Mouse (Mus musculus) stomach, postnatal 0 days (tissue): ENCODE measurements around the gene Fabp6. TPM values are rescaled to one million over a fixed set of nuclear protein-coding genes. Genes with fewer than 3 reads are reported as not detected.

Source experiments
- ATAC-seq: fragments of 200-750 bp; cut with Nextera tagmentation; 2 replicates; pipeline ENCODE4 v1.8.0; 2017; ENCODE audit not compliant: low FRiP score, low TSS enrichment
- DNase-seq: peaks from one replicate; pipeline ENCODE4 v3.0.0-alpha.2; 2016; ENCODE audit warnings: low spot score
- H3K27ac ChIP-seq: fragments of 300-500 bp; sonication (generic); replicated peaks from 2 replicates; pipeline ENCODE4 v1.5.1; 2014; ENCODE audit warnings: mild to moderate bottlenecking, control low read depth
- H3K27me3 ChIP-seq: fragments of 300-500 bp; sonication (generic); 2 replicates; pipeline ENCODE4 v1.6.1; 2014; ENCODE audit warnings: low read length; ENCODE audit not compliant: control insufficient read depth, insufficient read depth
- H3K36me3 ChIP-seq: fragments of 300-500 bp; sonication (generic); 2 replicates; pipeline ENCODE4 v1.6.1; 2014; ENCODE audit warnings: low read length, mixed read lengths; ENCODE audit not compliant: control insufficient read depth, insufficient read depth
- H3K4me1 ChIP-seq: fragments of 300-500 bp; sonication (generic); replicated peaks from 2 replicates; pipeline ENCODE4 v1.6.1; 2014; ENCODE audit warnings: antibody characterized with exemption; ENCODE audit not compliant: control insufficient read depth, insufficient read depth
- H3K4me2 ChIP-seq: fragments of 300-500 bp; sonication (generic); replicated peaks from 2 replicates; pipeline ENCODE4 v1.6.1; 2014; ENCODE audit warnings: low read depth, mild to moderate bottlenecking, control low read depth, moderate library complexity
- H3K4me3 ChIP-seq: fragments of 300-500 bp; sonication (generic); 2 replicates; pipeline ENCODE4 v1.5.1; 2014; ENCODE audit warnings: low read depth, low read length, control low read depth
- H3K9ac ChIP-seq: fragments of 300-500 bp; sonication (generic); 2 replicates; pipeline ENCODE4 v1.6.1; 2014; ENCODE audit warnings: mild to moderate bottlenecking, low read length, control low read depth, mixed read lengths
- H3K9me3 ChIP-seq: fragments of 300-500 bp; sonication (generic); 2 replicates; pipeline ENCODE4 v1.6.1; 2016; ENCODE audit warnings: low read length; ENCODE audit not compliant: control insufficient read depth
- CTCF ChIP-seq: IDR thresholded peaks from 2 replicates; pipeline ENCODE4 v1.5.1; 2016; ENCODE audit warnings: antibody characterized with exemption, low read depth, mild to moderate bottlenecking, moderate library complexity
- EP300 ChIP-seq: optimal IDR thresholded peaks from 2 replicates; pipeline ENCODE3; 2016; ENCODE audit warnings: antibody characterized with exemption
- WGBS: fragments of 180-500 bp; shearing (Covaris S2); extraction: QIAGEN DNeasy Blood & Tissue Kit; methylation state at CpG from one replicate; pipeline ENCODE4 v1.1.7; 2014; 5-methylcytosine and 5-hydroxymethylcytosine counted together
- polyA plus RNA-seq: library from polyadenylated mRNA; unstranded; fragments of >200 nt; fragmentation: Nextera tagmentation; extraction: Ambion mirVana; gene quantifications from 2 replicates; pipeline ENCODE4 v1.2.1, GENCODE M21; 2015

Gene Fabp6
- polyA plus RNA-seq, 1 experiment from 2014 or later, result 5.9 TPM

GRCm38 (mm10) chr11:43569188-43569587 lies 32.2 kb downstream of the Fabp6 start:
- Histone ChIP-seq H3K9me3 (no peaks in the 10 kb centered on the region), H3K4me1 (no peaks in the 10 kb centered on the region), H3K36me3 (no peaks in the 10 kb centered on the region; the same call in 1 of the 2 replicates), H3K27ac (peak overlapping the region; percentile 63), H3K4me2 (no peak overlapping the region), H3K4me3 (no peak overlapping the region), H3K9ac (no peak overlapping the region), H3K27me3 (no peaks in the 10 kb centered on the region)
- TF ChIP-seq CTCF, result no peak
- no peak for TF ChIP-seq EP300
- WGBS, result 83% methylated on average over 5 of the region's 5 CpGs
- no peak for DNase-seq
- ATAC-seq, result no peak

- DNase-seq, result peak; percentile 41
These were observed 33.1 kb downstream of the Fabp6 start for GRCm38 (mm10) chr11:43568263-43568662.

GRCm38 (mm10) chr11:43566696-43567095 lies 34.6 kb downstream of the Fabp6 start:
- Histone ChIP-seq H3K27ac (no peak overlapping the region), H3K9me3 (no peaks in the 10 kb centered on the region), H3K4me2 (no peak overlapping the region), H3K36me3 (no peaks in the 10 kb centered on the region; the same call in 1 of the 2 replicates), H3K4me1 (no peaks in the 10 kb centered on the region), H3K4me3 (no peak overlapping the region), H3K9ac (no peak overlapping the region), H3K27me3 (no peaks in the 10 kb centered on the region)
- no peak for TF ChIP-seq CTCF
- TF ChIP-seq EP300, result no peak
- DNase-seq (no peak), ATAC-seq (no peak)
- WGBS, result 51% methylated on average over 5 of the region's 5 CpGs

More at GRCm38 (mm10) chr11:43568263-43568662, 33.1 kb downstream of the Fabp6 start:
- no peak for TF ChIP-seq EP300
- TF ChIP-seq CTCF, result peak; percentile 78
- Histone ChIP-seq H3K4me3 (no peak overlapping the region), H3K4me2 (no peak overlapping the region), H3K4me1 (no peaks in the 10 kb centered on the region), H3K27ac (no peak overlapping the region), H3K9me3 (no peaks in the 10 kb centered on the region), H3K27me3 (no peaks in the 10 kb centered on the region), H3K36me3 (no peaks in the 10 kb centered on the region; the same call in 1 of the 2 replicates), H3K9ac (no peak overlapping the region)
- 63% methylated on average over 5 of the region's 5 CpGs for WGBS
- ATAC-seq, result no peak

- ATAC-seq, result no peak
- no peak for DNase-seq
- Histone ChIP-seq H3K9me3 (no peaks in the 10 kb centered on the region), H3K36me3 (no peaks in the 10 kb centered on the region; the same call in 1 of the 2 replicates), H3K4me1 (no peaks in the 10 kb centered on the region), H3K4me3 (no peak overlapping the region), H3K9ac (no peak overlapping the region), H3K27ac (no peak overlapping the region), H3K4me2 (no peak overlapping the region), H3K27me3 (no peaks in the 10 kb centered on the region)
- TF ChIP-seq CTCF (no peak), EP300 (no peak)
- 28% methylated on average over 8 of the region's 8 CpGs for WGBS
These were observed 35.5 kb downstream of the Fabp6 start for GRCm38 (mm10) chr11:43565852-43566251.

- Histone ChIP-seq H3K4me3 (no peak overlapping the region), H3K27me3 (no peaks in the 10 kb centered on the region), H3K9ac (no peak overlapping the region), H3K9me3 (no peaks in the 10 kb centered on the region), H3K4me2 (no peak overlapping the region), H3K4me1 (no peaks in the 10 kb centered on the region), H3K27ac (no peak overlapping the region), H3K36me3 (no peaks in the 10 kb centered on the region; the same call in 1 of the 2 replicates)
- no peak for DNase-seq
- WGBS, result 57% methylated on average over 2 of the region's 2 CpGs
- ATAC-seq, result no peak
- no peak for TF ChIP-seq EP300
- no peak for TF ChIP-seq CTCF
These were observed 35.9 kb downstream of the Fabp6 start for GRCm38 (mm10) chr11:43565414-43565813.

- Histone ChIP-seq H3K27me3 (no peaks in the 10 kb centered on the region), H3K27ac (no peak overlapping the region), H3K4me3 (no peak overlapping the region), H3K4me1 (no peaks in the 10 kb centered on the region), H3K4me2 (no peak overlapping the region), H3K36me3 (no peaks in the 10 kb centered on the region), H3K9me3 (no peaks in the 10 kb centered on the region), H3K9ac (no peak overlapping the region)
- no peak for TF ChIP-seq CTCF
- TF ChIP-seq EP300, result no peak
- DNase-seq (peak; percentile 53), ATAC-seq (peak; percentile 84)
- WGBS, result 43% methylated on average over 10 of the region's 10 CpGs
These were observed 37.6 kb downstream of the Fabp6 start for GRCm38 (mm10) chr11:43563654-43564244.
